ENCODE assay signal across 17 mouse cellular contexts in the genomic region with DNA sequence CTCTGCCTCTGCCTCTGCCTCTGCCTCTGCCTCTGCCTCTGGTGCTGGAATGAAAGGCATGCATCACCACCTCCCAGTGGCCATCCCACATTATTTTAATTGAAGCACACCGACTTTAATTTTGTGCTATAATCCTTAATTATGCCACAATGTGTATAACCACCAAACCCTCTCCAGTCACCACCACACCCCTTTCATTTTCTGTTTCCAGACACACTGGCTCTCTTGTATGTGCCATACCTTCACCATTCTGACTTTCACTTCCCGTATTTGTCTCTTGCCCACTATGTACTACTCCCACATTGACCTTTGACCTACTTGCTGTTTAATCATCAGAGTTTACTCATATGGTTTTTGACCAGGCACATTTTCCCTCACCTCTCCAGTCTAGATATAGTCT. TPM values are rescaled to one million over a fixed set of nuclear protein-coding genes. Genes with fewer than 3 reads are reported as not detected.
A peak's percentile ranks its signal among the peaks of the same experiment; 100 is the strongest.
DNase-seq lines count a peak whose midpoint lies in the region; ATAC-seq and TF ChIP-seq lines count a peak whose summit lies in the region.
"Had no signal": no experiment of that assay in that cellular context is flagged by ENCODE, and none has a peak within 500 bp of the region (broad histone marks: within the 10 kb centered on the region; RNA-seq: fewer than 3 reads in every experiment).

No protein-coding gene starts in this region.

- H3K4me1 ChIP-seq in CH12.LX (ENCODE audit: control insufficient read depth in 1 of 2, insufficient read depth in 2 of 2), result peaks cover 12 to 35% of the 10 kb centered on the region in 2 experiments
- H3K4me1 ChIP-seq in intestine, postnatal 0 days (replicated peaks; ENCODE audit: control insufficient read depth, insufficient read depth, low read length), result no peaks in the 10 kb centered on the region
- no peaks in the 10 kb centered on the region for H3K4me1 ChIP-seq in stomach, postnatal 0 days (replicated peaks; ENCODE audit: control insufficient read depth, insufficient read depth)
- no peaks in the 10 kb centered on the region for H3K4me1 ChIP-seq in kidney, embryonic 14.5 days (ENCODE audit: control insufficient read depth, insufficient read depth, low read length)
- H3K4me1 ChIP-seq in midbrain, embryonic 14.5 days (ENCODE audit: control insufficient read depth, insufficient read depth, low read length), result no peaks in the 10 kb centered on the region

- dilution Hi-C loops in CH12.LX (cut with MboI; ENCODE audit: extremely low pct_ligation_motif_present, extremely low pct_unique_long_range_greater_than_20kb, low sequenced_read_pairs), result no loop called here

- TF ChIP-seq CTCF in CH12.LX (conservative IDR thresholded peaks at IDR 0.05 in 1 of 2, IDR thresholded peaks at IDR 0.05 in 1 of 2; ENCODE audit: low read depth in 2 of 2, low read length in 2 of 2), result no peak
- TF ChIP-seq CTCF in intestine, postnatal 0 days (IDR thresholded peaks at IDR 0.05; ENCODE audit: low read depth), result no peak
- no peak for TF ChIP-seq CTCF in stomach, postnatal 0 days (IDR thresholded peaks at IDR 0.05; ENCODE audit: low read depth)

- DNase-seq in lung, postnatal 25 days (ENCODE audit: low spot score), result peak; percentile 54
- no peak for DNase-seq in lung, postnatal 4 days
- peak; percentile 75 for DNase-seq in CH12.LX (ENCODE audit: extremely low read depth)
- no peak for DNase-seq in stomach, postnatal 0 days (ENCODE audit: low spot score)
- DNase-seq in midbrain, embryonic 14.5 days, result no peak
- DNase-seq: adrenal gland, adult 8-10 months; cerebellum, adult 9-11 months; gastrocnemius, postnatal 14 days; kidney, adult 2 months; kidney, postnatal 4 days; right cerebral cortex, postnatal 14 days; thymus, postnatal 4 days had no signal

- no peaks in the 10 kb centered on the region for H3K36me3 ChIP-seq in CH12.LX (replicated peaks in 1 of 2; ENCODE audit: control insufficient read depth in 1 of 2, insufficient read depth in 1 of 2, low read length in 1 of 2)
- H3K36me3 ChIP-seq in intestine, postnatal 0 days (ENCODE audit: control insufficient read depth, insufficient read depth), result no peaks in the 10 kb centered on the region
- H3K36me3 ChIP-seq in stomach, postnatal 0 days (ENCODE audit: control insufficient read depth, insufficient read depth, low read length), result no peaks in the 10 kb centered on the region
- no peaks in the 10 kb centered on the region for H3K36me3 ChIP-seq in kidney, embryonic 14.5 days (ENCODE audit: control insufficient read depth, insufficient read depth, low read length)
- no peaks in the 10 kb centered on the region for H3K36me3 ChIP-seq in midbrain, embryonic 14.5 days (ENCODE audit: control insufficient read depth, insufficient read depth, low read length)
- H3K36me3 ChIP-seq: heart, embryonic 12.5 days; hindbrain, embryonic 10.5 days; stomach, embryonic 15.5 days had no signal

- ATAC-seq in intestine, postnatal 0 days, result peak; percentile 70
- ATAC-seq in stomach, postnatal 0 days (ENCODE audit: low FRiP score, low TSS enrichment), result peak; percentile 86
- no peak for ATAC-seq in kidney, embryonic 14.5 days (ENCODE audit: low FRiP score, low TSS enrichment)
- ATAC-seq in midbrain, embryonic 14.5 days (ENCODE audit: low FRiP score, low TSS enrichment), result no peak

- no peak for TF ChIP-seq POLR2A in CH12.LX (IDR thresholded peaks at IDR 0.05; ENCODE audit: low read depth, low read length)

- no peaks in the 10 kb centered on the region for H3K79me2 ChIP-seq in CH12.LX (replicated peaks; ENCODE audit: control insufficient read depth, extremely low read depth, insufficient read depth, poor library complexity, severe bottlenecking)

- no peak overlapping the region for H3K4me3 ChIP-seq in CH12.LX (replicated peaks in 1 of 3; ENCODE audit: low read depth in 2 of 3, low read length in 2 of 3, poor library complexity in 1 of 3)
- H3K4me3 ChIP-seq in intestine, postnatal 0 days (ENCODE audit: low read depth, low read length), result no peak overlapping the region
- no peak overlapping the region for H3K4me3 ChIP-seq in stomach, postnatal 0 days (ENCODE audit: low read depth, low read length)
- H3K4me3 ChIP-seq in kidney, embryonic 14.5 days (ENCODE audit: low read length), result no peak overlapping the region
- H3K4me3 ChIP-seq in midbrain, embryonic 14.5 days (replicated peaks; ENCODE audit: low read depth, low read length), result no peak overlapping the region
- H3K4me3 ChIP-seq: heart, embryonic 12.5 days; hindbrain, embryonic 10.5 days; stomach, embryonic 15.5 days had no signal

- 56% methylated on average over 2 of the region's 2 CpGs for WGBS in intestine, postnatal 0 days
- WGBS in stomach, postnatal 0 days, result 55% methylated on average over 2 of the region's 2 CpGs
- 59% methylated on average over 2 of the region's 2 CpGs for WGBS in kidney, embryonic 14.5 days
- 92% methylated on average over 2 of the region's 2 CpGs for WGBS in midbrain, embryonic 14.5 days

- H3K9ac ChIP-seq in CH12.LX (ENCODE audit: insufficient read depth, low read depth), result no peak overlapping the region
- H3K9ac ChIP-seq in intestine, postnatal 0 days (ENCODE audit: low read depth, low read length), result no peak overlapping the region
- H3K9ac ChIP-seq in stomach, postnatal 0 days (ENCODE audit: low read length), result no peak overlapping the region
- H3K9ac ChIP-seq in kidney, embryonic 14.5 days (ENCODE audit: low read depth, low read length), result no peak overlapping the region
- no peak overlapping the region for H3K9ac ChIP-seq in midbrain, embryonic 14.5 days (replicated peaks; ENCODE audit: low read length)
- H3K9ac ChIP-seq: heart, embryonic 12.5 days; stomach, embryonic 15.5 days had no signal

- H3K27me3 ChIP-seq in CH12.LX (replicated peaks), result no peaks in the 10 kb centered on the region
- H3K27me3 ChIP-seq in intestine, postnatal 0 days (replicated peaks; ENCODE audit: control insufficient read depth, insufficient read depth, low read length), result no peaks in the 10 kb centered on the region
- H3K27me3 ChIP-seq in stomach, postnatal 0 days (ENCODE audit: control insufficient read depth, insufficient read depth, low read length), result no peaks in the 10 kb centered on the region
- no peaks in the 10 kb centered on the region for H3K27me3 ChIP-seq in kidney, embryonic 14.5 days (ENCODE audit: control insufficient read depth, insufficient read depth, low read length)
- H3K27me3 ChIP-seq in midbrain, embryonic 14.5 days (ENCODE audit: control insufficient read depth, insufficient read depth, low read length), result no peaks in the 10 kb centered on the region
- H3K27me3 ChIP-seq: heart, embryonic 12.5 days; stomach, embryonic 15.5 days had no signal

- H3K4me2 ChIP-seq in CH12.LX (ENCODE audit: insufficient read depth, low read depth, poor library complexity, severe bottlenecking), result no peak overlapping the region
- H3K4me2 ChIP-seq in intestine, postnatal 0 days (replicated peaks; ENCODE audit: low read depth), result no peak overlapping the region
- no peak overlapping the region for H3K4me2 ChIP-seq in stomach, postnatal 0 days (replicated peaks; ENCODE audit: low read depth)
- no peak overlapping the region for H3K4me2 ChIP-seq in kidney, embryonic 14.5 days (replicated peaks; ENCODE audit: low read depth, low read length)
- no peak overlapping the region for H3K4me2 ChIP-seq in midbrain, embryonic 14.5 days (ENCODE audit: low read length)
- H3K4me2 ChIP-seq: heart, embryonic 12.5 days; stomach, embryonic 15.5 days had no signal

- TF ChIP-seq RAD21 in CH12.LX (IDR thresholded peaks at IDR 0.05; ENCODE audit: low read depth, low read length), result no peak

- H3K9me3 ChIP-seq in CH12.LX (replicated peaks; ENCODE audit: low read length), result peaks cover 3% of the 10 kb centered on the region
- no peaks in the 10 kb centered on the region for H3K9me3 ChIP-seq in intestine, postnatal 0 days (ENCODE audit: control insufficient read depth)
- no peaks in the 10 kb centered on the region for H3K9me3 ChIP-seq in stomach, postnatal 0 days (ENCODE audit: control insufficient read depth, low read length)
- no peaks in the 10 kb centered on the region for H3K9me3 ChIP-seq in kidney, embryonic 14.5 days (ENCODE audit: control insufficient read depth, low read length)
- H3K9me3 ChIP-seq in midbrain, embryonic 14.5 days (ENCODE audit: control insufficient read depth, low read length), result no peaks in the 10 kb centered on the region
- H3K9me3 ChIP-seq: hindbrain, embryonic 10.5 days; stomach, embryonic 15.5 days had no signal

- in situ Hi-C loops in CH12.LX (cut with MboI; ENCODE audit: low pct_ligation_motif_present, low pct_unique_long_range_greater_than_20kb, low sequenced_read_pairs), result no loop called here

- H3K27ac ChIP-seq in CH12.LX (ENCODE audit: insufficient read depth, low read depth), result peak overlapping the region; percentile 48; the same call in 1 of the 2 replicates
- H3K27ac ChIP-seq in intestine, postnatal 0 days (ENCODE audit: low read depth, low read length), result no peak overlapping the region
- no peak overlapping the region for H3K27ac ChIP-seq in stomach, postnatal 0 days (replicated peaks)
- no peak overlapping the region for H3K27ac ChIP-seq in kidney, embryonic 14.5 days (ENCODE audit: low read depth, low read length)
- H3K27ac ChIP-seq in midbrain, embryonic 14.5 days (replicated peaks; ENCODE audit: low read depth, low read length), result no peak overlapping the region
- H3K27ac ChIP-seq: hindbrain, embryonic 10.5 days; stomach, embryonic 15.5 days had no signal

- peak; percentile 85 for TF ChIP-seq EP300 in CH12.LX (IDR thresholded peaks at IDR 0.05; ENCODE audit: low read length)
- TF ChIP-seq EP300 in stomach, postnatal 0 days (optimal IDR thresholded peaks at IDR 0.05), result no peak

TF ChIP-seq in CH12.LX, 34 proteins besides CTCF, POLR2A, EP300 and RAD21:
- TF ChIP-seq IRF4 (IDR thresholded peaks at IDR 0.05; ENCODE audit: low read depth, low read length), result peak; percentile 86
- TF ChIP-seq ELF1 (IDR thresholded peaks at IDR 0.05; ENCODE audit: low read depth, low read length), result no peak
- TF ChIP-seq MAX (IDR thresholded peaks at IDR 0.05; ENCODE audit: low read length), result no peak
- TF ChIP-seq ETS1 (conservative IDR thresholded peaks at IDR 0.05; ENCODE audit: low read depth, low read length), result peak; percentile 42; the same call in 1 of the 2 replicates
- 0 out of 2 replicates have a peak, but pooled peaks have one; percentile 52 for TF ChIP-seq BHLHE40 (IDR thresholded peaks at IDR 0.05; ENCODE audit: low read depth, low read length)

RNA-seq across cellular contexts. Expression of gene Tiparp, which starts 12.5 kb away (rescaled TPM):
- total RNA-seq in CH12.LX (2012; rRNA removed) (9.6 and 10.3 TPM in 2 replicates), CH12.LX (2014; rRNA removed) (25.1 and 30.8 TPM in 2 replicates)
- polyA plus RNA-seq in CH12.LX (2012; ENCODE audit: insufficient read length, low read depth), result 13.2 and 13.7 TPM in 2 replicates
- polyA plus RNA-seq in intestine, postnatal 0 days (2015; fragmentation: Nextera tagmentation; extraction: Ambion mirVana), result 26.0 and 26.6 TPM in 2 replicates
- polyA plus RNA-seq in stomach, postnatal 0 days (2015; fragmentation: Nextera tagmentation; extraction: Ambion mirVana), result 19.8 and 20.2 TPM in 2 replicates
- polyA plus RNA-seq in kidney, embryonic 14.5 days (2014; fragmentation: Nextera tagmentation; extraction: Ambion mirVana), result 23.1 and 29.9 TPM in 2 replicates
- polyA plus RNA-seq in midbrain, embryonic 14.5 days (2014; fragmentation: Nextera tagmentation; extraction: Ambion mirVana), result 23.2 and 31.8 TPM in 2 replicates

Comparison
In these comparisons a context has a peak if more than half of its experiments do, and no peak if none do; other contexts are left out.
1. DNase-seq: peak in lung, postnatal 25 days (single experiment) and CH12.LX (single experiment); none in lung, postnatal 4 days (0 of 2), stomach, postnatal 0 days (single experiment) and midbrain, embryonic 14.5 days (single experiment).
2. ATAC-seq: peak in intestine, postnatal 0 days (single experiment) and stomach, postnatal 0 days (single experiment); none in kidney, embryonic 14.5 days (single experiment) and midbrain, embryonic 14.5 days (single experiment).